Mouse (Mus musculus): ENCODE measurements around the gene Phb2. TPM values are rescaled to one million over a fixed set of nuclear protein-coding genes. Genes with fewer than 3 reads are reported as not detected.

Gene Phb2
- polyA plus RNA-seq, 1 experiment = 47.6 TPM

DNA sequence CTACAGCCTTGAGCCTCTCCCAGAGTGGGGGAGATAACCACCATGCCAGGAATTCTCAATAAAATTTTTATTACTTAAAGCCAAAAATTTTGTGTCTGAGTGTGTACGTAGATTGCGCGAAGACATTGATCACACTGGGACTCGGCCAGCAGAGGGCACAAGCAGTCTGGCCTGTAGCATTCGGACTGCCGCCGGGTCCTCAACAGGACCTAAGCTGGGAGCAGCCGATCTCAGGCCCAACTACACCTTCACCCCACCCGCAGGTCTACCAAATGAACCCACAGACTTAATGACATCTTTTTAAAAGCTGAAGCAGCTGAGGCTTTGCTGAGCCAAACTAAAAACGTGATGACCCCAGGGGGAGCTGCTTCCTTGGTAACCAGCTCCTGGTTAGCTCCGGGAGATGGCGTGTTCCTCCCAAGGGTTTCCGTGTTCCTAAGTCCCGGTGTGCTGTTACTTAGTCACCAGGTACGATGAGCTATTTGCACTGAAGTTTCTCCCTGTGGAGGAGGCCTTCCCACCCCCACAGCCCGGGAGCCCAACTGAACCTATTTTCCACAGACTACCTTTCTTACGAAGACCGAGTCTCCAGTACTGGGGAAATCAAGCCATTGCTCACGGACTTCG lies 4.8 kb downstream of the Phb2 start:
- H3K4me1 ChIP-seq (ENCODE audit: control insufficient read depth, insufficient read depth, low read length) = peaks cover 16% of the 10 kb centered on the region
- H3K36me3 ChIP-seq (ENCODE audit: control insufficient read depth, insufficient read depth, low read length) = no peaks in the 10 kb centered on the region
- no peak overlapping the region for H3K27ac ChIP-seq (ENCODE audit: control insufficient read depth, insufficient read depth, low read depth, low read length)
- TF ChIP-seq CTCF (IDR thresholded peaks at IDR 0.05; ENCODE audit: control insufficient read depth, insufficient read depth, insufficient replicate concordance, low read depth, low read length) = peak; percentile 42; the same call in 1 of the 2 replicates
- no peak for TF ChIP-seq POLR2A (IDR thresholded peaks at IDR 0.05; ENCODE audit: control insufficient read depth, low read depth, low read length)
- no peaks in the 10 kb centered on the region for H3K27me3 ChIP-seq (ENCODE audit: control insufficient read depth, insufficient read depth, low read length)
- H3K4me3 ChIP-seq (ENCODE audit: control insufficient read depth, low read depth, low read length) = no peak overlapping the region

DNA sequence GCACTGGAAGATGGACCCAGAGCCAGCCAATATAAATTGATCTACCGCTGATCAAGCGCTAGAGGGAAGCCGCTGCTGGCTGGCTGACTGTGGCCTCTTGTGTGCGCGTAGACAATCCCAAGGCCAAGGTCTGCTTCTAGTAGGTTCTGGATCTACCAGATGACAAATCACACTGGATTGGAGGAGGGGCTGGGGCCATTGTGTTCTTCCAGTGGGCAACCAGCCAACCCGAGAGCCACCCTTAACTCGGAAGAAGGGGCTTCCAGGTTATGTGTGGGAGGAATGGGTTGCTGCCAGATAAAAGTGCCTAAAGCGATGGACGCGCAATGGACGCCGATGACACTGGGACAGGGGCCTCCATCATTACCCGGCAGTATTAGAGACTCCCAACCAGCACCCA lies 5.8 kb downstream of the Phb2 start:
- H3K27ac ChIP-seq (ENCODE audit: control insufficient read depth, insufficient read depth, low read depth, low read length) = no peak overlapping the region
- no peaks in the 10 kb centered on the region for H3K36me3 ChIP-seq (ENCODE audit: control insufficient read depth, insufficient read depth, low read length)
- TF ChIP-seq POLR2A (IDR thresholded peaks at IDR 0.05; ENCODE audit: control insufficient read depth, low read depth, low read length) (no peak), CTCF (IDR thresholded peaks at IDR 0.05; ENCODE audit: control insufficient read depth, insufficient read depth, insufficient replicate concordance, low read depth, low read length) (no peak)
- no peaks in the 10 kb centered on the region for H3K27me3 ChIP-seq (ENCODE audit: control insufficient read depth, insufficient read depth, low read length)
- H3K4me1 ChIP-seq (ENCODE audit: control insufficient read depth, insufficient read depth, low read length) = peaks cover 11% of the 10 kb centered on the region
- peak overlapping the region; percentile 12 for H3K4me3 ChIP-seq (ENCODE audit: control insufficient read depth, low read depth, low read length)

DNA sequence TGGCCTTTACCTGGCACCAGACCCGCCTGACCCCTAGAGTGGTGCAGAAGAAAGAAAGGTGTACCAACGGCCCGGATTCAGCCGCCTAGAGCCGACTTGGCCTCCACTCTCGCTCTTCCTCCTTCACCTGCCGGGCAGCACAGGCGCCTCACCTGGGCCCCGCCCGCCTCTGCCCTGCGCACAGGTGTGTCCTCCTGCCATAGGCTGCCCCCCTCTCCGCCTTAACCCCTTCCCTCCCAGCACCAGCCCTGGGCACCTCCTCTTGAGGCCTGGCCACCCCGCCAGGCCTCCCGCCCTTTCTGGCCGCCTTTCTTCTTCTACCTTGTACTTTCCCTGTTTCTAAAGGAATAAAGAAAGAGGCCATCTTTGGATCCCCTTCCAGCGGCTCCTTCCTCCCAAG lies 6.6 kb downstream of the Phb2 start:
- Histone ChIP-seq H3K27ac (ENCODE audit: control insufficient read depth, insufficient read depth, low read depth, low read length) (no peak overlapping the region), H3K36me3 (ENCODE audit: control insufficient read depth, insufficient read depth, low read length) (no peaks in the 10 kb centered on the region), H3K27me3 (ENCODE audit: control insufficient read depth, insufficient read depth, low read length) (no peaks in the 10 kb centered on the region), H3K4me1 (ENCODE audit: control insufficient read depth, insufficient read depth, low read length) (peaks cover 10% of the 10 kb centered on the region), H3K4me3 (ENCODE audit: control insufficient read depth, low read depth, low read length) (no peak overlapping the region)
- TF ChIP-seq CTCF (IDR thresholded peaks at IDR 0.05; ENCODE audit: control insufficient read depth, insufficient read depth, insufficient replicate concordance, low read depth, low read length) (no peak), POLR2A (IDR thresholded peaks at IDR 0.05; ENCODE audit: control insufficient read depth, low read depth, low read length) (no peak)

DNA sequence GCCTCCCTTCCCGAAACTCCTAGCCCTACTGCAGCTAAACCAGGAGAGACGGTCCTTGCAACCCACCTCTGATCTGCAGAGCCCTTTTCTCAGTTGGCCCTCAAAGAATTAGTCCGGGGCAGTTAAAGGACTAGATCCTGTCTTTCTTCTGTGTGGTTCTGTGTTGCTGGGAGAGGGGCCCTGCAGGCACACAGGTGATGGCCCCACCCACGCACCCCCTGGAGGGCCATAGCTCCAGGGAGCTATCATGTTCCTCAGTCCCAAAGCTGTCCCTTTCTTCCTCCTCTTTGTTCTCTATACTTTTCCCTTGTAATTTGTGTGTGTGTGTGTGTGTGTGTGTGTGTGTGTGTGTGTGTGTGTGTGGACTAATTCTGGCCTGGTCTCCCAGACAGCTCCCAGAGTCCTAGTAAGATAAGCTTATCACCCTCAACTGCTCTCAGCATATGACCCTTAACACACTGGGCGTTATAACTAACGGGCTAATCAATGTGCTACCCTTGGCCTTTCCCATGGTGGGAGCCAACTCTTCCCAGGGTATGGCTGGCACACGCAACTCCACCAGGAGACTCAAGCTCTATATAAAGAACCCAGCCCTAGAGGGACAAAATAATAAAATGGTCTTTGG lies 7.3 kb downstream of the Phb2 start:
- no peak overlapping the region for H3K27ac ChIP-seq (ENCODE audit: control insufficient read depth, insufficient read depth, low read depth, low read length)

DNA sequence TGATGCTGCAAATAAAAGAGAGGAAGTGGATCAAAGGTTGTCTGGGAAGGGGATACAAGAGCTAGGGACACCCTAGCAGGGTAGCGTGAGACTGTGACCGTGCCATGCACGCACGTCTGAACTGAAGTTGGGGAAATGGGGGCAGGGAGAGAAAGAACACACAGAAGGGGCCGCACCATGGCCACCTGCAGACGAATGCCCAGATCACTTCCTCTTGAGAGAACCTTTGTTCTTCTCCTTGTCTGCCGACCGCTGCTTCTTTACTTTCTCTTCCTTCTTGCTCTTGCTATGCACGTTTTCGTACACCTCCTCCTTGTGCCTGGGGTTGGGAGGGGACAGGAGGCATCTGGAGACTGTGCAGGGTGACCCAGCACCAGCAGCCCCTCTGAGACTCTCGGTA lies 8.8 kb downstream of the Phb2 start:
- Histone ChIP-seq H3K36me3 (ENCODE audit: control insufficient read depth, insufficient read depth, low read length) (no peaks in the 10 kb centered on the region), H3K27me3 (ENCODE audit: control insufficient read depth, insufficient read depth, low read length) (no peaks in the 10 kb centered on the region), H3K4me3 (ENCODE audit: control insufficient read depth, low read depth, low read length) (no peak overlapping the region), H3K4me1 (ENCODE audit: control insufficient read depth, insufficient read depth, low read length) (peaks cover 10% of the 10 kb centered on the region), H3K27ac (ENCODE audit: control insufficient read depth, insufficient read depth, low read depth, low read length) (no peak overlapping the region)
- no peak for TF ChIP-seq CTCF (IDR thresholded peaks at IDR 0.05; ENCODE audit: control insufficient read depth, insufficient read depth, insufficient replicate concordance, low read depth, low read length)

More for the DNA sequence above, 7.3 kb downstream of the Phb2 start:
- no peak for TF ChIP-seq POLR2A (IDR thresholded peaks at IDR 0.05; ENCODE audit: control insufficient read depth, low read depth, low read length)
- Histone ChIP-seq H3K36me3 (ENCODE audit: control insufficient read depth, insufficient read depth, low read length) (no peaks in the 10 kb centered on the region), H3K27me3 (ENCODE audit: control insufficient read depth, insufficient read depth, low read length) (no peaks in the 10 kb centered on the region), H3K4me1 (ENCODE audit: control insufficient read depth, insufficient read depth, low read length) (peaks cover 10% of the 10 kb centered on the region), H3K4me3 (ENCODE audit: control insufficient read depth, low read depth, low read length) (no peak overlapping the region)

DNA sequence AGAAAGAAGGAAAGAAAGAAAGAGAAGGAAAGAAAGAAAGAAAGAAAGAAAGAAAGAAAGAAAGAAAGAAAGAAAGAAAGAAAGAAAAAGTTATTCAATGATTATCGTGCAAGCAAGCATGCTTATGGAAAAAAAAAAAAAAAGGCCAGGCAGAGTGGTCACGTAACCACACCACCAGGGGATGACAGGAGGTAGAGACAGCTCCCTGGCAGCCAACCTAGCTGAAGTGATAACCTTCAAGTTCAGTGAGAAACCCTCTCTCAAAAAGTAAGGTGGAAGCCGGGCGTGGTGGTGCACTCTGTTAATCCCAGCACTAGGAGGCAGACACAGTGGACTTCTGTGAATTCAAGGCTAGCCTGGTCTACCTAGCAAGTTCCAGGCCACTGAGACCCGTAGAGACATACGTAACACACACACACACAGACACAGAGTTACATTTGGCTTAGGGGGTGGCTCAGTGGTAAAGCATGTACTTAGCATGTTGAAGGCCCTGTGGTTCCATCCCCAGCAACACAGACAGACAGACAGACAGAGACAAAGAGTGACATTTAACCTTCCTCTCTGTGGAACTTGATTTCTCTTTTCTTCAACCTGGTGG lies 10.8 kb downstream of the Phb2 start:
- Histone ChIP-seq H3K27me3 (ENCODE audit: control insufficient read depth, insufficient read depth, low read length) (no peaks in the 10 kb centered on the region), H3K4me3 (ENCODE audit: control insufficient read depth, low read depth, low read length) (no peak overlapping the region), H3K27ac (ENCODE audit: control insufficient read depth, insufficient read depth, low read depth, low read length) (no peak overlapping the region), H3K4me1 (ENCODE audit: control insufficient read depth, insufficient read depth, low read length) (peaks cover 7% of the 10 kb centered on the region), H3K36me3 (ENCODE audit: control insufficient read depth, insufficient read depth, low read length) (no peaks in the 10 kb centered on the region)
- TF ChIP-seq POLR2A (IDR thresholded peaks at IDR 0.05; ENCODE audit: control insufficient read depth, low read depth, low read length) (no peak), CTCF (IDR thresholded peaks at IDR 0.05; ENCODE audit: control insufficient read depth, insufficient read depth, insufficient replicate concordance, low read depth, low read length) (no peak)

DNA sequence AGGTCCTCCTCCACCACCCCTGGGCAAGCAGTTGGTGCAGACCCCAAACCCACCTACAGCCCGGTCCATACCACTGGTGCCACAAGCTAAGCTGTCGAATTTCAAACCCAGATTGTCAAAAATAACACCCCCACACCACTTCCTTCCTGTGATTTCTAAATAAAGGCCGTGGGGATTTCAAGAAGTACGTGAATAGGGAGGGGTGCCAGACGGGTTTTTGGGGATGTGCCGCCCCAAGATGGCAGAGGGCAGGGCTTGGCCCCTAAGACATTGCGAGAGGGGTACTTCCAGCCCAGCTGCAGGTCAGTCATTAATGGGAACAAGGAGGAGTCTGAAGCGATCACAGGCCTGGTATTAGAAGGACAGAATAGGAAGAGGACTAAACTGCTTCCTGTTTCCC lies 11.4 kb downstream of the Phb2 start:
- peaks cover 3% of the 10 kb centered on the region for H3K4me1 ChIP-seq (ENCODE audit: control insufficient read depth, insufficient read depth, low read length)
- no peak overlapping the region for H3K27ac ChIP-seq (ENCODE audit: control insufficient read depth, insufficient read depth, low read depth, low read length)
- TF ChIP-seq POLR2A (IDR thresholded peaks at IDR 0.05; ENCODE audit: control insufficient read depth, low read depth, low read length) (no peak), CTCF (IDR thresholded peaks at IDR 0.05; ENCODE audit: control insufficient read depth, insufficient read depth, insufficient replicate concordance, low read depth, low read length) (no peak)
- H3K36me3 ChIP-seq (ENCODE audit: control insufficient read depth, insufficient read depth, low read length) = no peaks in the 10 kb centered on the region
- no peaks in the 10 kb centered on the region for H3K27me3 ChIP-seq (ENCODE audit: control insufficient read depth, insufficient read depth, low read length)
- no peak overlapping the region for H3K4me3 ChIP-seq (ENCODE audit: control insufficient read depth, low read depth, low read length)
